Mouse (Mus musculus): ENCODE results near the gene Il20.
A peak's percentile ranks its signal among the peaks of the same experiment; 100 is the strongest.

Il20 gene

DNA sequence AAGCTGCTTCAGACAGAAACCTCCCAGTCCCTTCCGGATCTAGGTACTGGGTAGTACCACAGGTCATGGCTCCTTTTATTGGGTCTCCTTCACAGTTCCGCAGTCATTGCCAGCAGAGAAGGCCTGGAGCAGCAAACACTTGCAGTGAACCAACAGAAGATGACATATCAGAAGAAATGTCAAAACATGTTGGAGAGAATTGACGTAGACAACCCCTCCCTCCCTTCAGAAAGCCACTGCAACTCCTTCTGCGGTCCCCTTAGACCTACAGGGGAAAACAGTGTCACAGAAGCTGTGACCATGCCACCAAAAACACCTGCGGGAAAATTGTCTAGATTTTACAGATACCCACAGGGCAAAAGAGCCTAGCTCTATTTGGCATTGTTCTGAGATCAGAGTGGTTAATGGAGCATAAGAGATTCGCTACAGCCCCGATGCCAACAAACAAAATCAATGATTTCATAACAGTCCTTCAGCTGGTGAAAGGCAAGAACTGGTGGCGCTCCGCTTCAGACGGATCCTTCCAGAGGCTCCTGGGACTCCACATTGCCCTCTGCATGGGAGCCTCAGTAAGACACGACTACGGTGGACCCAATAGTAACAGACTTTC, at the start of gene Il20:
Il20 (minus strand) TSS at position 51 of the 610 bp plus-strand sequence.
- DNase-seq (ENCODE audit: low read depth, low spot score) = no peak

DNA sequence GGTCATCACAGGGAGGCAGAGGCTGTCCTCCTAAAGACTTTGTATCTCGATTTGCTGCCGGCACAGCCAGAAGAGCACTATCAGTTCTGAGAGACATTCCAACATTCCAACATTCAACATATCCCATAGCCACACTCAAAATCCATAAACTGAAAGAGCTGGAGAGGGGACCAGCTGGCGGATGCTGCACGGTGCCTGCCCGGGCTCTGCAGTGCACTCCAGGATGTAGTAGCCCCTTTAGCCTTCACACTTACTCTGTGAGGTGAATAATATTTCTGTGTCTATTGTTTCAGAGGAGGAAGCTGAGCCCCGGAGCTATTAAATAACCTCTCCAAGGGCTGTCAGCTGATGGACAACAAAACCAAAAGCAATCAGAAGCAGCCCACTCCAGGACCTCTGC, 35.7 kb upstream of the Il20 start:
- DNase-seq (ENCODE audit: low read depth, low spot score) = no peak

DNA sequence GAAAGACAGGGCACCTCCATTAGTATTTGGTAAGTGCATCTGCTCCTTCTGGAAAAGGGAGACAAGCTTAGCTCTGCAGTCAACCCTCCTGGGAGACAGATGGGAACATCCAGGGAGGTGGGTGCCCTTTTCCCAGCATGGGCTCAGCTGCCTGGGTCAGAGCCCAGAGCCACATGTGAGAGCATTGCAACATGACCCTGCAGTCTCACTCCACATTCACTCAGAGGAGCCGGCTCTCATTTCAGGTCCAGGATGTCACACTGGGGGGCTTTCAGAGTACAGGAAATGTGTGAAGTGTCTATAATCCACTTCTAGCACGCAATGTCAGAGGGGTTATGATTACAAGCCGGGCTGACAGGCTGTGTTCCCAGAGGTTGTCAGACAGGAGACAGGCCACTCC, 30.6 kb upstream of the Il20 start:
- no peak for DNase-seq (ENCODE audit: low read depth, low spot score)

DNA sequence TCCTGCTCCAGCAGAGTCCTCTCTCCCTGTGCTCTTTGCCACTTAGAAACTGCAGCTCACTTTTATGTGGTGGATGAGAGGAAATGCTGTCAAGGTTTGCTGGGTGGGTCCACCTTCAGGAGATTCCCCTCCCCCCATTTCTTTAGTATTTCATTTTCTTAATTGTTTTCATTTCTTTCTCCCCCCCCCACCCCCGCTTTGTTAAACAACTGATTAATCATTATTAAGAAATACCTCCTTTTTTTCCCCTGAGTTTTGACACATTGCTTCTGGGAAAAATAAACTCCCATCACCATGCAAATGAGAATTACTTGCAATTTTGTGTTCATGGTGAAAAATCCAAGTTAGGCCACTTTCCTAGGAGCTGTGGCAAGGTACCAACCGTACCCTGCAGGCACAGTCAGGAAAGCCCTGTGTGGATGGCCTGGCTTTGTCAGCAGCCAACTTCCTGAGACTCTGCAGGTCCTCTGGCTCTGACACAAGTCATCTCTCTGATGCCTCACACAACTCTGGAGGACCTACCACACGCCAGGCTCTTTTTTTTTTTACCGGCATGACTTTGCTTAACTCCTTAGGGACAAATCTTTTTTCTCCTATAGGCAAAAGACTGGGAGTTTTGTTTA, 28.9 kb upstream of the Il20 start, which contains the start of gene Il19:
Il19 (minus strand) TSS at position 51 of the 623 bp plus-strand sequence.
- DNase-seq (ENCODE audit: low read depth, low spot score) = no peak

DNA sequence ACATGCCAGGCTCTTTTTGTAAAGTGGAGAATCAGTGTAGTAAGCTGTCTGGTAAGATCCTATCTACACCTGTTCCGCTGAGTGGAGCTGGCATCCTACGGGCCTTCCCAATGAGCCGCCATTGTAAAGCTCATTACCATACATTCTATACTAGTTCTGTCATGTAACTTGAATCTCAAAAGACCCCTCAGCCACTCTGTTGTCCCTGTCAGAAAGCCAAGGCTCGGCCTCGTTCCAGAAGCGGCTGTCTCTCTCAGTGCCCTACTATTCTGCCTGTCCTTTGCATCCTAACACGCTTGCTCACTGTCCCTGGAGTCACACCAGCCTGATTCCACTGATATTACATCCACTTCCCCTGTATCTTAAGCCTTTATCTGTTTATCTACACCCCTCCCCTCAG, 26.9 kb upstream of the Il20 start:
- no peak for DNase-seq (ENCODE audit: low read depth, low spot score)

DNA sequence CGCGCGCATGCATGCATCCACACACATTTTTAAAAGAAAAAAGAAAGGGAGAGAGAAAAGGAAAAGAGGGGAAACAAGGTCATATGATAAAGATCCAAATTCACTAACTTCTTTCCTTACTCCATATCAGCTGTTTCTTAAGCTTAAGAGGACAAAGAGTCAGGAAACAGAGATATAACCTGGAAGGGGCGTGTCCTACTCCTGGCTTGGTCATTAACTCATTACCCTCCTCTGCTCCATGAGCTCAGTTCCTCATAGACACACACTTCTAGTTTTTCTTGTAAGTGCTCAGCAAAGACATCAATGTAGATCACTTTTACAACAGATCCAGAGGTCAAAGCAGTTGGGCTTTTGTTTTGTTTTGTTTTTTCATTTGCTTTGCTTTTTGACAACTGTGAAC, 25.9 kb upstream of the Il20 start:
- DNase-seq (ENCODE audit: low read depth, low spot score) = no peak

DNA sequence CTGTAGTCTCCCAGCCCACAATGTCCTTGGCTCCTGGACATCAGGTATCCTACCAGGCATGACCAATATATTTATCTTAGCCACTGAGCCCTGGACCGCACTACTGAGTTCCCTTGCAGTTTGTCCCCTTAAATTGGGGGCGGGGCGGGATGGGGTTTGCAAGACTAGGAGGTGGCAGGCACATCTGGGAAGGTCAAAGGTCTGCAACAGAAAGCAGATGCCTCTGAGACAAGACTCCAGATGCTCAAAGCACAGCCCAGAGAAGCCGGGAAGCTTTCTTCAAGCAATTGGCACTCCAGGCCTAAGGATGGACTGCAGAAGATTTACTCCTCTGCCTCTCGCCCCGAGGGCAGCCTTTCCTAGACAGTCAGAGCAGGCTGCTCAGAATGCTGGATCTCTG, 25.1 kb upstream of the Il20 start:
- DNase-seq (ENCODE audit: low read depth, low spot score) = no peak

DNA sequence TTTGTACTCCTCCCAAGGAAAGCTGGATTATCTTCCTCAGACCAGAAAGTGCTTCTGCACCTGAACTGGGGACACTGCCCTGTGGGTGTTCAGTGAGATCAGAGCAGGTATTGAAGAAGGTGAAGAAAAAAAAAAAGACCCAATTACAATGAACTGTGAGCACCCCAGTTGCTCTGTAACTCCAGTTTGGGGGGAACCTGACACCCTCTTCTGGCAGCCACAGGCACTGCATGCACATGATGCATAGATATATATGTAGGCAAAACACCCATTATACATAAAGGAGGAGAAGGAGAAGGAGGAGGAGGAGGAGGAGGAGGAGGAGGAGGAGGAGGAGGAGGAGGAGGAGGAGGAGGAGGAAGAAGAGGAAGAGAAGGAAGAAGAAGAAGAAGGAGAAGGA, 15.2 kb upstream of the Il20 start:
- DNase-seq (ENCODE audit: low read depth, low spot score) = no peak

DNA sequence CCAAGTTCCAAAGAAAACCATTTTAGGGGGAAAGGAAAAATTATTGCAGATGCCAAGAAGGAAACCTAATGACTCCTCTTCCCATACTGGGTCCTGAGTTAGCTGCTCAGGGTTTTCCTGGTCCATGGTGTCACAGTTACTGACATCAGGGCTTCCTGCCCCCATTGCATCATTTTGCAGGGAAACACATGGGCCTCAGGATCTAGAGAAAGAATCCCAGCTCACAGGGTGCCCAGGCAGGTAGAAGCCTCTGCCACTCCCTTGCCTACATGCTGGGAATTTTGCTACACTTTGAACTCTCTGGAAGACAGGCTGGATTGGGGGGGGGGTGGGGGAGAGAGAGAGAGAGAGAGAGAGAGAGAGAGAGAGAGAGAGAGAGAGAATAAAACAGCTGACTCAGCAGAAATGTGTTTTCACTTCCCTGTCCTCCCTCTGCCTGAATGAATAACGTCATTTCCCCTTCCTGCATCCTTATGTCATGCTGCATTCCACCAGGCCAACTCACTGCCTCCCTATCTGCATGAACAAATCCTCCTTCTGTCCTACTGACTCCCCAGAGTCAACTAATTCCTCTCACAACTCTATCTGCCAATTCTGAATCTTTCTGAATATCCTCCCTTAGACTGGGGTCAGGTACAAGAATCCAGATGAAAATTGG, 7.2 kb upstream of the Il20 start:
- no peak for DNase-seq (ENCODE audit: low read depth, low spot score)

DNA sequence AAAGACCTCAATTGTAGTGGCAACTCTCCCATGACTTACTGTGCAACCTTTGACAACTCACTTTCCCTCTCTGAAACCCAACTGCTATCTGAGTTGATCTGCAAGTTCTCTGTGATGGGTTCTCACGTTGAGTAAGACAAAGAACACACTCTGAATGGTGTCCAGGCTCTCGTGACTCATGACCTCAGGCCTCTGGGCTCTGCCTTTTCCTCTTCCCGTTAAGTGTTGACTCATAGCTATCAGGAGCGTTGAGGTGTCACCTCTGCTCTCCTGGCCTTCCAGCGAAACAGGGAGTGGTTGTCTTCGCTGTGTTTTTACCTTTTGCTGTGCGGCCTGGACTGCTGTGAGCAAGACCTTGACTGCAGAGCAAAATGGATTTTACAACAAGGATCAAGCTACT, 8.7 kb downstream of the Il20 start:
- peak; percentile 29 for DNase-seq (ENCODE audit: low read depth, low spot score)

DNA sequence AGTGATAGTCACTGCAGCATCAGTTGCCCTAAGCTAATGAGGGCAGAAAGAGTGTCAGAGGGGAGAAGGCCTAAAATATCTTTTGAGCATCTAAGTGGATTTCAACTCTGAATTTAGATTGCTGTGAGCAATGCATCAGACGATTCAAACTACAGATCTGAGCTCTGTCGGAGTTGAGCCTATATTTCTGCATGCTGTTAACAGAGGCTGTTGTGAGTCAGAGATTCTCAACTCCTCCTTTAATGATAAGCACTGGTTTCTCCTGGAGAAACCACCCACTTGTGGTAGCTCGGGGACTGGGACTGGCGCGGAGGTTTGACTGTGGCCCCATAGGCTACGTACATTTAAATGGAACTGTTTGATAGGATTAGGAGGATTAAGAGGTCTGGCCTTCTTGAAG, 16.8 kb downstream of the Il20 start:
- no peak for DNase-seq (ENCODE audit: low read depth, low spot score)

DNA sequence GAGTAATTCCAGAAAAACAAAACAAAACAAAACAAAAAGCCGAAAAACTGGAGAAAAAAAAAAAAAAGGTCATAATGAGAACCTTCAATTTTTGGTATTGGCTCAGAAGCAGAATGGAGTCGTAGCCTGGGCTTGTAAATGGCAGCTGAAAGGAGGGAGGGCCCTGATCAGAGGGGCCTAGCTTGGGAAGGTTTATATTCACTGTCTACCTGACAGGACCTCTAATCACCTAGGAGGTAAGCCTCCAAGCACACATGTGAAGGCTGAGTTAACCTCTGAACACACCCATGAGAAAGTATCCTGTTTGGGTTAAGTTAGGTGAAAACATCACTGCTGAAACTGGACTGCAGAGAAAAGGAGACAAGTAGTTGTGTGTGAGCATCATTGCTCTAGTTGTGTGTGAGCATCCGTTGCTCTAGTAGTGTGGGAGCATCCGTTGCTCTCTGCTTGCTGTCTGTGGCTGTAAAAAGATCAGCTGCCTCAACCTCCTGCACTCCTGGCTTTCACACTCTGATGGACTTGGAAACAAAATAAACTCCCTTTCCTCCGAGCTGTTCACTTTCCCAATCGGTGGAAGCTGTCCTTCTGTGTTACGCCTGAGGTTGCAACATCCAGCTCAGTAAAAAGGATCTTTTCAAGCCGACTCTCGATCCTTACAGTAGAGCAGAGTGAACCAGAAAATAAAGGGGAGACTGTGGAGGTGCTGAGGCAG, 17.8 kb downstream of the Il20 start:
- DNase-seq (ENCODE audit: low read depth, low spot score) = no peak

DNA sequence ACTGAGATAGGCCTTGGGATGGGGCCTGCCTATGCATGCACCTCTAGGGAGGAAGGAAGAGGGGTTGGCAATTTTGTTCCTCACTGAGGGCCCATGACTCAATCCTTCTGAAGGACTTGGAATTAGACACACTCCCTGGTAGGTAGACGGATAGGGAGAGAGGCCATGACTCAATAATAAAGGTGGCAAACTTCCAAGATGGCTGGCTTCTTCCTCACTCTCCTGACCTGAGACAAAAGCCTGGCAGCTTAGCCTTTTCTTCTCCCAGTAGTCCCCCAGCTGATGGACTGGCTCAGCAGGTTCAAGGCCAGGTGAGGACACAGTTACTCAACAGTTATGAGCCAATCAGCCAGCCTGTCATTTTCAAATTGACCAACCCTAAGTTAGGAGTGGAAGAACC, 18.8 kb downstream of the Il20 start:
- no peak for DNase-seq (ENCODE audit: low read depth, low spot score)

DNA sequence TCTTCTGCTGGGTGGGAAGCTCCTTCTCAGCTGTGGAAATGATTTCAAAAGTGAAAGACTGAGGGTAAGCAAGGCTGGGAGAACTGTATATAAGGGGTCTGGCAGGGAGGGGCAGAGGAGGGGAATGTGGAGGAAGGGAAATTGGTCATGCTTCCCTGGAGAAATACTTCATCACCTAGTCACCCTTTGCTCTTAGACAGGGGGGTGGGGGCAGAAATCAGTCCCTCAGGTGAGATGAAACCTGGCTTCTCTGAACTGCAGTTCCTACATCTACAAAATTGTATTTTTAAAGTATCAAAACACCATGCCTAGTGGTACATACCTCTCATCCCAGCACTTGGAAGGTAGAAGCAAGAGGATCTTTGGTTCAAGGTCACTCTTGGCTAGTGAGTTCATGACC, 23.9 kb downstream of the Il20 start, which contains the start of gene Il24:
Il24 (minus strand) TSS at position 101 of the 400 bp plus-strand sequence.
- DNase-seq (ENCODE audit: low read depth, low spot score) = no peak

DNA sequence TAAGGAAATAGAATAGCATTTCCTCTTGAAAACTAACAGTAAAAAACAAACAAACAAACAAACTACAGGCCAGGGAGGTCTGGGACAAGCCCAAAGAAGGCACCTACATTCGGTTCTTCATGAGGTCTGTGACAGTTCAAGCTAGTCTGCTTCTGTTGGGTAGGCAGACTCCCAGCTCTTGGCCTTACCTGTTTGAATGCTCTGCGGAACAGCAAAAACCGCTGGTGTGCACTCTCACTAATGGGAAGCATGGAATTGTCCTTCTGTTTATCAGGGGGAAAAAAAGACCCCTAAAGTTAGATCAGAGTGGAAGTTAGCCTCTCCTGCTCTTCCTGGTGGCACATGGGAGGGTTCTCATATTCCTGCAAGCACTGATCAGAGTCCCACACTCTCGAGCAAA, 28.1 kb downstream of the Il20 start:
- DNase-seq (ENCODE audit: low read depth, low spot score) = no peak

DNA sequence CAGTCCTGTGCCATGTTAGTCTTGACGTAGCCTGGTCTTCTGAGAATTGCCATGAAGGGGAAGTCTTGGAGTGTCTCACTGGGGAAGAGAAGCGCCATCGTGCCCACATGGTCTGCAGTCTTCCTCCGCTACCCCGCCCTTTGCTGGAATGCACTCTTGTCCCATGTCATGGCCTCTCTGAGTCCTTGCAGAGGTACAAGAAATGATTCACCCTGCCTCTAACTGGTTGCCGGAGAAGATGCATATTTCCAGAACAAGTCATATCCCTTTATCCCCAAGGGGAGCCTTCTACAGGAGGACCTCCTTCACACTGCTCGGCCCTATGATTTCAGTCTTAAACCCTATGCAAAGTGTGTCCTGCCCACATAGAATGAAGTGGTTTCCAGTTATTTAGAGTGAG, 31.3 kb downstream of the Il20 start:
- no peak for DNase-seq (ENCODE audit: low read depth, low spot score)

DNA sequence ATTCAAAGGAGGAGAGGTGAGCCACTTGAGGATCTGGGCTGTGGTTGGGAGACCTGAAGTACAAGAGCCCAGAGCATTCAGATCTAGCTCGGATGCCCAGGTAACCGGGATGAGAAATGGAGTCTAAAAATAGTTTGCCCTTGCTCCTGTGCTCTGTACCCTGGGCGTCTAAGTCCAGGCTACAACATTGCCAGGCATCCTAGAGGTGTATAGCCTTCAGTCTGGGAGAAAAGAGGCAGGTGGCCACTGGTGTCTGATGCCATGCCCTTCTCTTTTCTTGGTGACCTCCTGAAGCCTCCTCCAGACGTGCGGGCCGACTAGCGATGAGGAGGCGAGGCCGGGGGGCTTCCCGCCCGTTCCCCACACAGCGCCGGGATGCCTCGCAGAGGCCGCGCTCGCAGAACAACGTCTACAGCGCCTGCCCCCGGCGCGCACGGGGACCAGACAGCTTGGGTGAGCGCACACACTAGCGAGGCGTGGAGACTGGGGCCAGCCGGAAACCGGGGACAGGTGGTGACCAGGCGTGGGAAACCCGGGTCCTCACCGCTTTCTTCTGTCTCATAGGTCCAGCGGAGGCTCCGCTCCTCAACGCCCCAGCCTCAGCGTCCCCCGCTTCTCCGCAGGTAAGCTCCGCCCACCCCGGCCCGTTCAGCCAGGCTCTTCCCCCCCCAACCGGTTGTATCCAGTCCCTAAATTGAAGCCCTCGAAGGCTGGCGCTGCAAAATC, 33.2 kb downstream of the Il20 start:
- DNase-seq (ENCODE audit: low read depth, low spot score) = peak; percentile 44

DNA sequence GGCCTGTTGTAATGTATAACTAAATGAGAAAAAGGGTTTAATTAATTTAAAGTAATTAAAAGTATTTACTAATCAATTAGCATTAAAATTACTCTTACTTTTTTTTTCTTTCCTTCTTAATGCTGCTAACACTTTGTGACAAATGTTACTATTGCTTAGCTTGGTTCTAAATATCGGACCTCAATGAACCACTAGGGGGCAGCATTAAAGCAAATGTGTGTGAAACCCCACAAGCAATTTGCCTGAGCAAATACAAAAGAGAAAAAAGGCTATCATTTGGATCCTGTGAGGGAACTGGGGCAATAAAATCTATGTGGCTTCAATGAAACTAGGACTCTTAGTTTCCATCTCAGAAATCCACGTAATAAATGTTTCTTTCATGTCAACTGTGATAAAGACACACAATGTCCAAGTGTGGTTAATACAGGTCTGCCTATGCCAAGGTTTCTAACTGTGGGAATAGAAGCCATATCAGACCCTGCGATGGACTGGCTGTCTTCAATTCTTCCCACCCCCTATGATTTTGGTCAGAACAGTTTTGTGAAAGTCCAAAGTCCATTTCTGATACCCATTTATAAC, 34.2 kb downstream of the Il20 start:
- peak; percentile 65 for DNase-seq (ENCODE audit: low read depth, low spot score)

DNA sequence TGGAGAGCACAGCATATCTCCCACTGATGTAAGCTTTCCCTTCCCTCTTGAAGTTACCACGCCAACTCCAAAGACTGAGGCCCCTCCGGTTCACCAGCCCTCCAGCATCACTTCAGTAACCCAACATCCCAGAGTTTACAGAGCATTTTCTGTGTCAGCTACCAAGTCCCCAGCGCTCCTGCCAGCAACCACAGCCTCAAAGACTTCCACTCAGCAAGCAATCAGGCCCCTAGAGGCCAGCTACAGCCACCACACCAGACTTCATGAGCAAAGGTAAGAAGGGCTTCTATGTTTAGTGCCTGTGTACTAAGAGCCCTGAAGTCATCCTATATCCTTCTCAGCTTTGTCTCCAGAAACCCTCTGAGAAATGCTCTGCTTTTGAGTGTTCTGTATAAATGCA, 35.3 kb downstream of the Il20 start:
- no peak for DNase-seq (ENCODE audit: low read depth, low spot score)

DNA sequence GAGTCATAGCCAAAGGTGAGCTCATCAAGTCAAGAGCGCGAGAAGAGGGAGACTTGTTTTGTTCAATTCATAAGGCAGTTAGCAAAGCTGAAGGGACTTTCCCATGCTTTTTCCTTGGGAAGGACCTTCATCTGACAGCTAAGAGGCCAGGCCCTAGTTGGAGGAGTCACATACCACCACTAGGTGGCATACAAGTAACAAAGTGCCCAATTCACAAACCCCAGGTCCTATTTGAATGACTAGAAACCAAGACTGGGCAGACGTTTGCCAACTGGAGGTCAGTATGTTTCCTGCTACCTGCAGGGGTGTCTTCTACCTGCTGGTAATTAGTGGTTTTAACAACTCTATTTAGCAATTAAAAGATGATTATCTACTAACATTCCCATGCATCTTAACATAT, 36.1 kb downstream of the Il20 start:
- DNase-seq (ENCODE audit: low read depth, low spot score) = peak; percentile 39

DNA sequence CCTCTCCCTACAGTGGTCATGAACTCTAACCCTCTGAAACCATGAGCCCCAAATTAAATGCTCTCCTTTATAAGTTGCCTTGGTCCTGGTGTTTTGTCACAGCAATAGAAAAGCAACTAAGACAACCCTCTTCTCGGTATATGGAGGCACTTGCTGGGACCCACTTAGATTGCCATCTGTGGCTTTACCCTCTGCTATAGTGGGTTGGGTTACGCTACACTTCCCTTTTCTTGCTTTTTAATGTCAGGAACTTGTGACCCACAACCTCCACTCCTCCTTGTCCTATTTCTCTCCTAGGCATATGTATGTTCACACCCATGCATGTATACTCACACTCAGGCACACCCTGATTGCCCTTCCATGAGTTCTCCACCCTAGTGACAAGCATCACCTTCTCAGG, 38.3 kb downstream of the Il20 start:
- no peak for DNase-seq (ENCODE audit: low read depth, low spot score)

Measured in CD4-positive helper T cell, adult 2 months (primary cell).